Mouse (Mus musculus) layer of hippocampus, adult 6 months (tissue): ENCODE results near the gene Kif1a. TPM values are rescaled to one million over a fixed set of nuclear protein-coding genes. Genes with fewer than 3 reads are reported as not detected.

ENCODE experiments used
- long read RNA-seq, 2 experiments: library from polyadenylated mRNA; unstranded; transcript quantifications; one replicate each; pipeline ENCODE4 v2.0.0; 2019 to 2020
- polyA plus RNA-seq: library from polyadenylated mRNA; unstranded; fragments of <200 nt; fragmentation: Nextera tagmentation; gene quantifications from 2 replicates; pipeline ENCODE4 v1.2.3, GENCODE M21; 2021

Gene Kif1a
- 186 and 193 TPM in 2 replicates for polyA plus RNA-seq
- long read RNA-seq, experiment 1, partial matches to known transcripts: 181 of 348 reads
- long read RNA-seq, experiment 1, other reads (novel, unspliced or antisense): 167 of 348 reads
- long read RNA-seq, experiment 2, partial matches to known transcripts: 322 of 701 reads
- long read RNA-seq, experiment 2, other reads (novel, unspliced or antisense): 379 of 701 reads

GRCm38 (mm10) chr1:93101571-93102061 is at the start of gene Kif1a:
Kif1a (minus strand) TSS chr1:93101951.

DNA sequence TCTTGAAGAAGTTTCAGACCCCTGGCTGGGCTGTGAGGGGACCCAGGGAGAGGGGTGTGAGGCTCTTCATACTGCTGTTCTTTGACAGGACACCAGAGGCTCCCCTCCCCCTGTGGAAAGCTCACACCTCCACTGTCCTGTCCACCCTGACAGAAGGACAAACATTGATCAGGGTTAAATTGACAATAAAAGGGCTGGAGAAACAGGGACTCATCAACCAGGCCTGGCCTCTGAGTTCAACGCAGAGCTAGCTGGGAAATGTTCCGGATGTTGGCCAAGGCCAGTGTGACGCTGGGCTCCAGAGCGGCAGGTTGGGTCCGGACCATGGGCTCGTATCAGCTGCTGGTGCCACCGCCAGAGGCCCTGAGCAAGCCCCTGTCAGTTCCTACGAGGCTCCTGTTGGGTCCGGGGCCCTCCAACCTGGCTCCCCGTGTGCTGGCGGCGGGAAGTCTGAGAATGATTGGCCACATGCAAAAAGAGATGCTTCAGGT is 33.3 kb upstream of the Kif1a start, which contains the start of gene Agxt:
Gene Agxt (plus strand): TSS at position 205 of the 491 bp plus-strand sequence.

GRCm38 (mm10) chr1:93006061-93006460 is 95.7 kb downstream of the Kif1a start, which contains the start of gene Aqp12:
Aqp12 (plus strand) TSS chr1:93006334.

Other genes starting within 250 kb of the Kif1a start
- gene Ankmy1, start 199.0 kb downstream of the Kif1a start, polyA plus RNA-seq: 0.05 TPM in 1 of 2 replicates, not detected in the other
- 32.6 and 36.4 TPM in 2 replicates for gene Dusp28, start 195.0 kb downstream of the Kif1a start, polyA plus RNA-seq
- 6.6 and 7.1 TPM in 2 replicates for gene Rnpepl1, start 191.2 kb downstream of the Kif1a start, polyA plus RNA-seq
- gene Capn10, start 167.6 kb downstream of the Kif1a start, polyA plus RNA-seq: 31.4 and 33.6 TPM in 2 replicates
- 0.05 and 0.29 TPM in 2 replicates for gene Gpr35, start 151.1 kb downstream of the Kif1a start, polyA plus RNA-seq
- not detected in 2 replicates for gene Aqp12, start 95.6 kb downstream of the Kif1a start, polyA plus RNA-seq
- not detected in 2 replicates for gene Agxt, start 33.3 kb upstream of the Kif1a start, polyA plus RNA-seq
- gene 2310007B03Rik, start 59.0 kb upstream of the Kif1a start, polyA plus RNA-seq: 0.09 and 0.35 TPM in 2 replicates
- 0.04 TPM in 2 replicates for gene Crocc2, start 66.8 kb upstream of the Kif1a start, polyA plus RNA-seq
- gene Sned1, start 133.9 kb upstream of the Kif1a start, polyA plus RNA-seq: 2.0 and 2.5 TPM in 2 replicates
- gene Mterf4, start 204.0 kb upstream of the Kif1a start, polyA plus RNA-seq: 16.3 and 16.8 TPM in 2 replicates
- 47.3 and 47.4 TPM in 2 replicates for gene Ppp1r7, start 240.9 kb upstream of the Kif1a start, polyA plus RNA-seq
- gene Pask, start 241.5 kb upstream of the Kif1a start, polyA plus RNA-seq: 0.18 and 0.36 TPM in 2 replicates